Mouse (Mus musculus) heart, adult 8-10 months (tissue): Measurements from ENCODE around the gene Susd4. TPM values are rescaled to one million over a fixed set of nuclear protein-coding genes. Genes with fewer than 3 reads are reported as not detected.

Experiments used
- DNase-seq: peaks from one replicate; pipeline ENCODE4 v3.0.0; 2022; ENCODE audit warnings: low spot score
- total RNA-seq, 4 experiments: library from RNA; stranded (reverse); gene quantifications; 2 replicates each; pipeline ENCODE4 v1.2.4; 2022

Susd4 gene
- total RNA-seq, 4 experiments from 2014 or later, result 0.12 to 0.57 (median 0.28) TPM

GRCm38 (mm10) chr1:182787030-182787429 lies 23.4 kb downstream of the Susd4 start:
- DNase-seq, result no peak

DNA sequence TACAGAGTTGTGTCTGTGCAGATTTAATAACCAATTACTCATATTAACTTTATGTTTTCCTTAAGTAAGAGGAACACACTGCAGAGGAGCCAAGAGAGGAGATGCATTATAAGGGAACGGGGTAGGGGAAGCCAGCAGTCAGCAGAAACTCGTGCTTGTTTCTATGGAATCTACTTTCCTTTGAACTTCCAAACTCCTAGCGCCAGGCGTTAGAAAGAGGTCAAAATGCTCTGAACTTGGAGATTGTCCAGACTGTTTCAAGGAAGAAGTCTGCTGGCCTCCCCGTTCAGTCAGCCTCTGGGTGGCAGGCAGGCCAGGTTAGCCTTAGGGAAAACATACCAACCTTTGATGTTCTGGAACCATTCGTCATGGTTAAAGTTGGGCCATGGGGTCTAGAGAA lies 25.2 kb downstream of the Susd4 start:
- DNase-seq, result no peak

DNA sequence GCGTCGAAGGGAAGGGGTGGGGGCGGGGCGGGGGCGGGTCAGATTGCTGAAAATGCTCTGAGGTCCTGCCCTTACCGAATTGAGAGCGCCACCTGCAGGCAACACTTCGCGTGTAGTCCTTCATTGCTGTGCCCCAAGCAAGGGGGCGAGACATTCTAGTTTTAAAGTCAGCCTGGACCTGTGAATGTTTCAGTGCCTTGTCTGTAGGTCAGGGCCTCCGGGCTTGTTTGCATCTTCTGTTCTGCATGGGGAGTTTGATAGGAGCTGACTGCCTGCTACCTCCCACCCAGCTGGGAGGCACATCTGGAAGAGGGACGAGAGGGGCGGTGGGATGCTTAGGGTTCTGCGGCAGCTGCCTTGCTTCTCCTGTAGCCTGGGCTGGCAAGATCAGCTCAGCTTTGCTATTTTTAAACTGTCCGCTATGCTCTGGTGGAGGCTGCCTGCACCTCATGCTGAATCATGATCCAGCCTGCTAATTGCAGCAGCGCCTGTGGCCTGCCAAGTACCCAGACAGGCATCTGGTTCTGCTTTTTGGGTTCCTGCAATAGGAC lies 28.9 kb downstream of the Susd4 start:
- peak; percentile 58 for DNase-seq

DNA sequence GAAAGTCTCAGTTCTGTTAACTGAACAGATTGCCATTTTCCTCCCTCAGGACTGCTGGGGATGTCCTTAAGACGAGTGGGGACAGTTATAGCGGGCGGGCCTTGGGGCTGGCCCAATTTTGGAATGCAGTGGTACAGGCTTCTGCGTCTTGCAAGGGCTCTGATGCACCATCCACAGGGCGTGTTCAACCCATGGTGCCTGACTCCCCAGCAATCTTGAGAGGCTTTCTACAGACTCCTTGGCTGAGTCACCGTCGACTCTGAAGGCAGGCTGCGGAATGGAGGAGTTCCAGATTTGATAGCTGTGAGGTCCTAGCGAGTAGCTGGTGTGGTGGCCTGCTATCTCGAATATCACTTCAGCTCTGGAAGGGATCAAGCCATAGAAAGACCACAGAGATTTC lies 30.6 kb downstream of the Susd4 start:
- no peak for DNase-seq

- DNase-seq, result no peak
Observed at GRCm38 (mm10) chr1:182794628-182795027, 31.0 kb downstream of the Susd4 start.

- DNase-seq, result no peak
Observed at GRCm38 (mm10) chr1:182797048-182797447, 33.4 kb downstream of the Susd4 start.

- no peak for DNase-seq
Observed at GRCm38 (mm10) chr1:182801590-182801989, 37.9 kb downstream of the Susd4 start.

- no peak for DNase-seq
Observed at GRCm38 (mm10) chr1:182802891-182803290, 39.2 kb downstream of the Susd4 start.

DNA sequence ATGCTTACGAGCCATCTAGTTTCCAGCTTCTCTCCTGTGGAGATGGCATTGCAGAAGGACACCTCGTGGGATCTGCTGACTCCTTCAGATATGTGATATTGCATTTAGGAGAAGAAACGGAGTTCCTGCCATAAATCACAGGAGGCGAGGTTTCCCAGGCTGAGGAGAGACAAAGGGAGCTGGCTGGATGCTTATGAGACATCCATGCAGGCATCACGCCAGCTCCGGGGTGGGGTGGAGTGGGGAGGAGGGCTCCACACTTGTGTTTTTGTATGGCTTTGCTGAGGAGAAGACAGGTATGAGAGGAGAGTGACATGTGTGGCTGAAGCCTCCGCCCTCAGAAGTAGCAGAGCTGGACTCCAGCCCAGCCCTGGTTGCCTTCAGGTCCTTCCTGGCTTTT lies 50.3 kb downstream of the Susd4 start:
- DNase-seq, result no peak

GRCm38 (mm10) chr1:182814566-182814965 lies 50.9 kb downstream of the Susd4 start:
- no peak for DNase-seq

- DNase-seq, result no peak
Observed at GRCm38 (mm10) chr1:182817106-182817505, 53.4 kb downstream of the Susd4 start.

GRCm38 (mm10) chr1:182817624-182818023 lies 54.0 kb downstream of the Susd4 start:
- DNase-seq, result no peak

- no peak for DNase-seq
Observed at GRCm38 (mm10) chr1:182818931-182819330, 55.3 kb downstream of the Susd4 start.

GRCm38 (mm10) chr1:182822729-182823128 lies 59.1 kb downstream of the Susd4 start:
- DNase-seq, result no peak

- DNase-seq, result no peak
Observed at GRCm38 (mm10) chr1:182823723-182824421, 60.2 kb downstream of the Susd4 start.

DNA sequence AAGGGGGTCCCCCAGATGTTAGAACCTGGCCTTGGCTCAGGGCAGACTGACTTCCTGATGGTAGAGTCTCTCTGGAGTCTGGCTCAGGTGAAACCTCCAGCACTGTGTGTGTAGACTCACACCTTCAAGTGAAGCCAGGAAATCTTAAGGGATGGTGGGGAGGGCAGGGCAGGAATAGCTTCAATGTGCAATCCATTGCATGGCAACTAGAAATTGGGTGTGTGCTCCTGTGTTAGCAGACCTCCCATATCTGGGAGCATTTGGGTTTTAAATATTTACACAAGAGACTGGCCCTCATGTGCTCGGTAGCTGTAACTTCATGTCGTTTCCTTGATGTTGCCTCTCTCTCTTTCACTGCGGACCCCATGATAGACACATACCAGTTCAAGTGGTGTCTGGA lies 62.9 kb downstream of the Susd4 start:
- no peak for DNase-seq

DNA sequence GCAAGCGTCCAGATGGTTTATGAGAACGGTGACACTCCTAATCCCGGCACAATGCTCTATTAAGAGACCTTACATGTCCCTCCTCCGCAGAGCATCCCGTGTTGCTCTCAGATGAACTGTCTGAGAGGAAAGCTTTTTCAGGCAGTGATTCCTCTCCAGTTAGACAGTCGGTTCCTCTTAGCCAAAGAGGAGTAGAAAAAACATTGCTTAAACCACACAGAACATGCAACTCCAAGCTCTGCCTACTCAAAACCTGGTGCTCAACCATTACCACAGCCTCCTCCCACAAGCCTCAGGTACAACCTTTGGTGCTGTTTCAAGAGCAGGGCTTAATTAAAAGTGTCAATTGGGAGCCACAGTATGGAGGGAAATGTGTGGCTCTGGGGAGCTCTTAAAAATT lies 74.4 kb downstream of the Susd4 start:
- DNase-seq, result no peak

DNA sequence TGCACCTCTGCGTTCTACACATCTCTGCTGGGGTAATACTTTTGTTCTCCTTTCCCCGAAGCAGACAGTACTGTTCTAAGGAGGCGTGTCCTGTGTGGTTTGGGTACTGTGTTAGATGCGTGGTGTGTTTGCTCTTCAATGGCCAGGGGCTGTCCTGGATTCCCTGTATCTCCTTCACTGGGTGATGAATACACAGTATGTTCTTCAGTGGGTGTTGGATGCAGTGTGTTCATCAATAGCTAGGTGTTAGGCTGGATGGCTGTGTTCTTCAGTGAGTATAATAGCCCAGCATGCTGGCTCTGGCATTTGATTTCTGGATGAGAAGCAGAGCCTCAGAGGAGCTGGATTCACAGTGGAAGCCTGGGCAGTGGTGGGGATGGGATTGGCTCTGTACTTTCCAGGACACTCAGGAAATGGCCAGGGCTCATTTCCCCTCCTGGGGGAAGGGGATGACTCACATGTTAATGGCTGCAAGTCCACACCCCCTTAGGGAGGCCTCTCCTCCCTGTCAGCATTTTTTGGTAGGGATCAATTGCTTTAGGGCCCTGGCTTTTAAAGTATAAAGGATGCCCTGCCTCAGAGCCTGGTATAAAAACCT lies 75.8 kb downstream of the Susd4 start:
- no peak for DNase-seq

DNA sequence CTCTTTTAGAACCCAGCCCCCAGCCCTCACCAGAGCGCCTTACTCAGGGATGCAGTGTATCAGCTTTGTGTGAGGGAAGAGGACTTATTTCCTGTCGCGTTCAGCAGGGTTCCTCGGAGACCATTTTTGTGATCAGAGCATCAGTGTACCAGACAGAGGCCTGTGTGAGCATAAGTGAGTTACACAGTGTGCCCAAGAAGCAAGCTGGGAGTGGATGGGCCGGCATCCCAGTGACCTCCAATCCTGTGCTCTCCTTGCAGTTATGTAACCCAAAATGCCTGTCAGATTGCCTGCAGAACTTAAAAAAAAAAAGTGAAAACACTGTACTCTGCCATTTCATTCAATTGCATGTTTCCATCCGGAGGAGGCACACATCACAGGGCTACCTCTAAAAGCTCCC lies 76.4 kb downstream of the Susd4 start:
- no peak for DNase-seq

- no peak for DNase-seq
Observed at GRCm38 (mm10) chr1:182840606-182841005, 76.9 kb downstream of the Susd4 start.

- DNase-seq, result no peak
Observed at GRCm38 (mm10) chr1:182849556-182849955, 85.9 kb downstream of the Susd4 start.

GRCm38 (mm10) chr1:182850080-182850479 lies 86.4 kb downstream of the Susd4 start:
- no peak for DNase-seq

- no peak for DNase-seq
Observed at GRCm38 (mm10) chr1:182852158-182852557, 88.5 kb downstream of the Susd4 start.
